Mouse (Mus musculus) embryonic facial prominence, embryonic 10.5 days (tissue): ENCODE data around the gene Rnf214. TPM values are rescaled to one million over a fixed set of nuclear protein-coding genes. Genes with fewer than 3 reads are reported as not detected.
"Not testable (repeated sequence)": the region's sequence is repeated elsewhere in the genome, so short reads cannot be mapped to it uniquely, and the experiment has no call there.

Source experiments
- DNase-seq: peaks from one replicate; pipeline ENCODE4 v3.0.0-alpha.2; 2017; ENCODE audit warnings: low spot score
- H3K27ac ChIP-seq: fragments of 300-500 bp; sonication (generic); replicated peaks from 2 replicates; pipeline ENCODE4 v1.5.1; 2016; ENCODE audit warnings: mild to moderate bottlenecking
- H3K27me3 ChIP-seq: fragments of 300-500 bp; sonication (generic); replicated peaks from 2 replicates; pipeline ENCODE4 v1.6.1; 2016; ENCODE audit warnings: low read depth, mild to moderate bottlenecking; ENCODE audit not compliant: poor library complexity, severe bottlenecking
- H3K36me3 ChIP-seq: fragments of 300-500 bp; sonication (generic); replicated peaks from 2 replicates; pipeline ENCODE4 v1.6.1; 2016; ENCODE audit warnings: mild to moderate bottlenecking, moderate library complexity
- H3K4me1 ChIP-seq: fragments of 300-500 bp; sonication (generic); 2 replicates; pipeline ENCODE4 v1.6.1; 2016
- H3K4me3 ChIP-seq: fragments of 300-500 bp; sonication (generic); 2 replicates; pipeline ENCODE4 v1.5.1; 2016; ENCODE audit warnings: mild to moderate bottlenecking, moderate library complexity
- H3K9me3 ChIP-seq: fragments of 300-500 bp; sonication (generic); 2 replicates; pipeline ENCODE4 v1.6.1; 2016; ENCODE audit warnings: mild to moderate bottlenecking
- WGBS: fragments of 180-500 bp; shearing (Covaris S2); methylation state at CpG from one replicate; pipeline ENCODE4 v1.1.7; 2016; 5-methylcytosine and 5-hydroxymethylcytosine counted together
- polyA plus RNA-seq: library from polyadenylated mRNA; unstranded; fragments of >200 nt; fragmentation: Nextera tagmentation; extraction: Ambion mirVana; gene quantifications from 2 replicates; pipeline ENCODE4 v1.2.1, GENCODE M21; 2016

Gene Rnf214
- polyA plus RNA-seq, 1 experiment from 2014 or later: 66.8 TPM

DNA sequence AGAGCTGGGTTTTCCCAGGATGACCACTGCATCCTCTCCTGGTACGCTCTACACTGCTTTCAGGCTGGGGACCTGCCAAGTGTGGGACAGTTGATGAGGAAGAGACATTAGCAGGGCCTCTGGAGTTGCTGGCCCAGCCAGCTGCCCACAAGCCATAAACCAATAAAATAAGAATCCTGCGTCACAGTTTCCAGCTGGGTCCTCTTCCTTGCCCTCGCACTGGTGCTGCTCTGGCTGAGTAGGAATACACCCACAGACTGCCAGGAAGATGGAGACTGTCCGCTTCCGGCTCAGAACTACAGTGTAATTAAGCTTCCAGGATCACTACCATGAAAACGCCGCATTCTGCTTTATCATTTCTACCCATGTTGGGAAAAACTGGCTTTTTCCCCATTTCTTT lies 44.9 kb downstream of the Rnf214 start:
- WGBS: 91% methylated on average over 7 of the region's 7 CpGs
- Histone ChIP-seq H3K4me1 (no peaks in the 10 kb centered on the region), H3K4me3 (no peak overlapping the region), H3K9me3 (no peaks in the 10 kb centered on the region), H3K36me3 (peaks cover 98% of the 10 kb centered on the region), H3K27ac (no peak overlapping the region), H3K27me3 (no peaks in the 10 kb centered on the region)
- no peak for DNase-seq

DNA sequence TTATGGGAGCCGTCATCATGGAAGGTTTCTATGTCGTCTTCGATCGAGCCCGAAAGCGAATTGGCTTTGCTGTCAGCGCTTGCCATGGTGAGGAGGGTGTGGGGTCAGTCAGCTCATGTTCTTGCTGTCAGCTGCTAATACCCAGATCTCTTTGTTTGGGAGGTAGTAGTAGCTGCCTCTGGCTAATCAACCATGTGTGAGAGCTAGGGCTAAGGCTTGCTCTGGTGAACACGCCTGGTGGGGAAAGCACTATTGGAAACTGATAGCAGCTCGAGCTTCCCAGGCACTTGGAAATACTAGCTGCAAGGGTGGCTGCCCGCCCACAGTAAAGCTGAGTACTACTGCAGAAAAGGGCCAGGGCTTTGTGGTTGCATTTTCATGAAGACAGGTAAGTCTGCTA lies 47.3 kb downstream of the Rnf214 start:
- Histone ChIP-seq H3K27ac (no peak overlapping the region), H3K4me1 (no peaks in the 10 kb centered on the region), H3K36me3 (peaks cover 98% of the 10 kb centered on the region), H3K4me3 (no peak overlapping the region), H3K27me3 (no peaks in the 10 kb centered on the region), H3K9me3 (no peaks in the 10 kb centered on the region)
- WGBS: 92% methylated on average over 10 of the region's 10 CpGs
- no peak for DNase-seq

DNA sequence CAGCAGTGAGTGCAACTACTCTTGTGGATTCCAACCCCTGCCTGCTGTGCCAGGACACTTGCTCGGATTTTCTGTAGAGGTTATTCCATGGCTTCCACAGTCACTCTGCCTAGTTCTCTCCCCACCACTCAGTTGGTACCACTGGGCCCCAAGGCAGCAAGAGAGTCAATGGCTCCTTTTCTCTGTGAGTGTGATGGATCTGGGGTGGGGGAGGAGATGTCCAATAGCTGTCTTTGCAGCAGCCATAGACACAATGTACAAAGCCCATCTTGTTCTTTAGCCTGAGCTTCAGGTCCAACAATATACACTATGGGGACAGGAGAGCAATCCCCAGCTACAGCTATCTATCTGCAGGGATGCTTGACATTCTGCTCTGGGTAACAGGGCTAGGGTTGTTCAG lies 52.6 kb downstream of the Rnf214 start:
- Histone ChIP-seq H3K27me3 (no peaks in the 10 kb centered on the region), H3K9me3 (no peaks in the 10 kb centered on the region), H3K36me3 (peaks cover 63% of the 10 kb centered on the region), H3K4me3 (no peak overlapping the region), H3K4me1 (0 out of 2 replicates have a peak, but pooled peaks cover 3% of the 10 kb centered on the region), H3K27ac (no peak overlapping the region)
- DNase-seq: no peak
- 56% methylated on average over 1 of the region's 1 CpGs for WGBS

DNA sequence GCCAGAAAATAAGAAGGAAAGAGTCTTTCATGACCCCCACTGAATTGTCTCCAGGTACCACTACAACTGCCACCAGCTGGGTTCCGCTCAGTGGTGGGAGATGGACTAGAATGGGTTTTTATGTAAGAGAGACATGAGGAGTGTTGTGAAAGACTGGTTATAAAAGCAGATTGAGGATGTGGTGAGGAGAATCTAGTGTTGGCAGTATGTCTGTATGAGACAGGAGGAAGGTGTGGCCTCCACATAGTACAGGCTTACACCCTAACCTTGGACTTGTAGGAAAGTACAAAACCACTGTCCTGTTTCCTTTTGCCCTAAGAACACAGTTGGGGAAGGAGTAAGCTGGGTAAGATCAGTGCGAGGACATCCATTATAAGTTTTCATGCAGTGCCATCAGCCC lies 53.0 kb downstream of the Rnf214 start:
- WGBS: 91% methylated on average over 2 of the region's 2 CpGs
- Histone ChIP-seq H3K27me3 (no peaks in the 10 kb centered on the region), H3K27ac (no peak overlapping the region), H3K4me1 (0 out of 2 replicates have a peak, but pooled peaks cover 3% of the 10 kb centered on the region), H3K4me3 (no peak overlapping the region), H3K36me3 (peaks cover 59% of the 10 kb centered on the region), H3K9me3 (no peaks in the 10 kb centered on the region)
- DNase-seq: no peak

- H3K4me1 ChIP-seq: 0 out of 2 replicates have a peak, but pooled peaks cover 6% of the 10 kb centered on the region
- 93% methylated on average over 2 of the region's 2 CpGs for WGBS
- H3K36me3 ChIP-seq: peaks cover 40% of the 10 kb centered on the region
- H3K27me3 ChIP-seq: no peaks in the 10 kb centered on the region
- DNase-seq: no peak
- H3K9me3 ChIP-seq: no peaks in the 10 kb centered on the region
- no peak overlapping the region for H3K4me3 ChIP-seq
- no peak overlapping the region for H3K27ac ChIP-seq
Observed at GRCm38 (mm10) chr9:45851776-45852175, 54.9 kb downstream of the Rnf214 start.

- no peaks in the 10 kb centered on the region for H3K9me3 ChIP-seq
- H3K4me3 ChIP-seq: no peak overlapping the region
- no peak overlapping the region for H3K27ac ChIP-seq
- H3K4me1 ChIP-seq: 0 out of 2 replicates have a peak, but pooled peaks cover 6% of the 10 kb centered on the region
- H3K36me3 ChIP-seq: peaks cover 35% of the 10 kb centered on the region
- WGBS: 77% methylated on average over 5 of the region's 5 CpGs
- DNase-seq: no peak
- H3K27me3 ChIP-seq: no peaks in the 10 kb centered on the region
Observed at GRCm38 (mm10) chr9:45851330-45851729, 55.4 kb downstream of the Rnf214 start.

- Histone ChIP-seq H3K9me3 (no peaks in the 10 kb centered on the region), H3K36me3 (peaks cover 28% of the 10 kb centered on the region), H3K27ac (no peak overlapping the region), H3K27me3 (no peaks in the 10 kb centered on the region), H3K4me3 (no peak overlapping the region), H3K4me1 (0 out of 2 replicates have a peak, but pooled peaks cover 6% of the 10 kb centered on the region)
- 86% methylated on average over 8 of the region's 8 CpGs for WGBS
- DNase-seq: no peak
Observed at GRCm38 (mm10) chr9:45850528-45851155, 56.1 kb downstream of the Rnf214 start.

DNA sequence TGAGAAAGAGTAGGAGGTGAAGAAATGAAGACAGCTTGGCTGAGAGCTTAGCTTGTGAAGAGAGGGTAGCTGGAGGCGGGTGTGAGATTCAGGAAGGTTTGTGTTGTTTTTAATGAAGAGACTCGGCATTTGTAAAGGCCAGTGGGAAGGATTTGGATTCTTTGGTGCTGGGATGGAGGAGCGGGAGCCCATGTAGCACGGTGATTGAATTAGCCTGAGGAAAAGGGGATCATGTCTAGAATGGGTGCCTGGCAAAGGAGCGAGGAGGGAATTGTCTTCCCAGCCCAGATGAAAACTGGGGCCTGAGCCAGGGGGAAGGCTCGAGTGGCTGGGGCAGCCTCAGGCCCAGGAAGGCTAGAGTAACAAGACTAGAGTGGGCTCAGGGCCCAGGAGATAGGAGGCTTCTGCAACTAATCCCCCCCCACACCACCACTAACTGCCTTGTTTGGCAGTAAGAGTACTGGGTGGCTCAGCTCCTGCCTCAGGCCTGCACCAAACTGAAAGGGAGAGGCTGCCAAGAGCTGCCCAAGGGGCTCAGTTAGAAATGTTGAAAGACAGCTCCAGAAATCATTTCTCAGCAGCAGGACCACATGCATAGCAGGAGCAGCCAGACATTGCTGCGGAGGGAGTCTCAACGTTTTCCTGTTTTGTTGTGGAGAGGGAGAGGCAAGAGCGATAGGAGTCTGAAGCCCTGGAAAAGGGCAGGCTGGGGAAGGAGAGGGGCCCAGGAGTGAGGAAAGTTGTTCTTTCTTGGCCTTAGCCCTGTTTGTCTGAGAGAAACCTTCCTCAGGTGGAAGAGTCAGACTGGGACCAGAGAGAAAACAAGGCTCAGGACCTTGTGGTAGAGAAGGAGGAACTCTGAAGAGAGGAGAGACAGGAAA lies 56.9 kb downstream of the Rnf214 start:
- WGBS: 78% methylated on average over 9 of the region's 9 CpGs
- no peak overlapping the region; the same call in 1 of the 2 replicates for H3K27ac ChIP-seq

GRCm38 (mm10) chr9:45846891-45847460 lies 59.7 kb downstream of the Rnf214 start:
- Histone ChIP-seq H3K27ac (no peak overlapping the region), H3K27me3 (no peaks in the 10 kb centered on the region), H3K36me3 (no peaks in the 10 kb centered on the region), H3K4me1 (0 out of 2 replicates have a peak, but pooled peaks cover 6% of the 10 kb centered on the region), H3K4me3 (no peak overlapping the region), H3K9me3 (no peaks in the 10 kb centered on the region)
- no peak for DNase-seq
- WGBS: 89% methylated on average over 5 of the region's 5 CpGs

More for the DNA sequence above, 56.9 kb downstream of the Rnf214 start:
- DNase-seq: no peak
- no peaks in the 10 kb centered on the region for H3K27me3 ChIP-seq
- no peak overlapping the region for H3K4me3 ChIP-seq
- H3K36me3 ChIP-seq: peaks cover 20% of the 10 kb centered on the region
- 0 out of 2 replicates have a peak, but pooled peaks cover 6% of the 10 kb centered on the region for H3K4me1 ChIP-seq
- H3K9me3 ChIP-seq: no peaks in the 10 kb centered on the region

DNA sequence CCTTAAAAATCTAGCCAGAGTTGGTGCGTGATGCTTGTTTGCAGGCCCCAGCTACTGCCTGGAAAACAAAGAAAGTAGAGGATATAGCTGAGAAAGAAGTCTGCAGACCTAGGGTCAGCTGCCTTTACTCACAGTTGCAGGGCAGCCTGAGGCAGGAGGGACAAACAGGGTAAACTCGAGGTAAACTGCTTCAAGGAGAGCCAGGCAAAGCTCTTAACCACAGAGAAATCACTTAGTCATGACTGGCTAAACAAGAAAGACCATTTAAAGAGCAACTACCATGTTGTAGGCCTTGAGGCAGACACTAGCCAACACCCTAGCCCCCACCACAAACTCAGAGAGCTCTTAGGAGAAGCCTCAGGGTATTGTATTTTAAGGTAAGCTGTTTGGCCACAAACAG lies 60.5 kb downstream of the Rnf214 start:
- H3K4me3 ChIP-seq, H3K27me3 ChIP-seq, H3K9me3 ChIP-seq, H3K36me3 ChIP-seq, H3K27ac ChIP-seq, DNase-seq, H3K4me1 ChIP-seq: not testable (repeated sequence)
- 71% methylated on average over 2 of the region's 2 CpGs for WGBS

DNA sequence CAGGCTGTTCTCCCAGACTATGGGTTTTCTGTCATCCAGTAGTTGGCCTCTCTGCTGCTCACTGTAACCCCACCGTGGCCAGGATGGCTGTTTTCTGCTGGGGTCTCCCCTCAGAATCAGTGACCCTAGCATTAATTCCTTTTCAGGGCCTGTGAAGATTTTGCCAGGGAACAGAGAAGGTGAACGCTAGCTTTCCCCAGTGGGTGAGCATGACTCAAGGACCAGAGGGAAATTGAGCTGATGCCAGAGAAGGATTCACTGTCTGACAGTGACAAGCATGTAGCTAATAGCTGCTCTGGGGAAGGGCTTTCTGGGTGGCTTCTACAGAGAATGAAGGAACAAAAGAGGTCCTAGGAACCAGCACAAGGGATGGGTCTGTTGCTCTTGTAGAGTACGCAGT lies 61.2 kb downstream of the Rnf214 start:
- WGBS: 90% methylated on average over 3 of the region's 3 CpGs
- no peaks in the 10 kb centered on the region for H3K36me3 ChIP-seq
- no peak for DNase-seq

DNA sequence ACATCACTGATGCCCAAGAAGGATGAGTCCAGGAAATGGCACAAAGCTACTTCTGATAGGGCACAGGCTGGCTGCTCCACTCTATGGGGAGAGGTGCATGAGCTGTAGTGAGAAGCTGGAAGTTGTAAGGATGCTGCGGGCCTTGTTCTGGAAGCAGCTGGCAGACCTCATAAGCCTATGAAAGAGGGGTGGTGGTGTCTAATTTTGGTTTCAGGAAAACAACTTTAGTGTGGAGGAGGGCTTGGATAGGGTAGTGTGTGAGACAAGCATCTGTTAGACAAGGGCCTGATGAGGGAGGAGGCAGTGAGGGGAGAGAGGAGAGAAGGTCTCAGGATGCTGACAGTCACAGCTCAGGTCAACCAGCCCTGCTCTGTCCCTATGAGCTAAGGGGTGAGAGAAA lies 62.9 kb downstream of the Rnf214 start:
- Histone ChIP-seq H3K27me3 (no peaks in the 10 kb centered on the region), H3K9me3 (no peaks in the 10 kb centered on the region), H3K4me1 (peaks cover 25% of the 10 kb centered on the region), H3K36me3 (no peaks in the 10 kb centered on the region), H3K27ac (no peak overlapping the region), H3K4me3 (no peak overlapping the region)
- WGBS: 92% methylated on average over 1 of the region's 1 CpGs
- DNase-seq: no peak

More for the DNA sequence above, 61.2 kb downstream of the Rnf214 start:
- H3K27me3 ChIP-seq: no peaks in the 10 kb centered on the region
- no peaks in the 10 kb centered on the region for H3K9me3 ChIP-seq
- no peak overlapping the region for H3K4me3 ChIP-seq
- peaks cover 8% of the 10 kb centered on the region for H3K4me1 ChIP-seq
- H3K27ac ChIP-seq: no peak overlapping the region
